Mouse (Mus musculus): ENCODE results near the gene Nek6.
A peak's percentile ranks its signal among the peaks of the same experiment; 100 is the strongest.

Nek6 gene

GRCm38 (mm10) chr2:38539677-38540076, 28.2 kb downstream of the Nek6 start:
- no peak for DNase-seq (ENCODE audit: low spot score)

GRCm38 (mm10) chr2:38540666-38541065, 29.2 kb downstream of the Nek6 start:
- no peak for DNase-seq (ENCODE audit: low spot score)

- DNase-seq (ENCODE audit: low spot score), result no peak
Observed at GRCm38 (mm10) chr2:38541101-38541500, 29.7 kb downstream of the Nek6 start.

GRCm38 (mm10) chr2:38541570-38541969, 30.1 kb downstream of the Nek6 start:
- DNase-seq (ENCODE audit: low spot score), result no peak

- DNase-seq (ENCODE audit: low spot score), result no peak
Observed at GRCm38 (mm10) chr2:38542366-38542765, 30.9 kb downstream of the Nek6 start.

- no peak for DNase-seq (ENCODE audit: low spot score)
Observed at GRCm38 (mm10) chr2:38543158-38543557, 31.7 kb downstream of the Nek6 start.

GRCm38 (mm10) chr2:38544341-38544740, 32.9 kb downstream of the Nek6 start:
- DNase-seq (ENCODE audit: low spot score), result no peak

GRCm38 (mm10) chr2:38544982-38545381, 33.5 kb downstream of the Nek6 start:
- DNase-seq (ENCODE audit: low spot score), result no peak

- no peak for DNase-seq (ENCODE audit: low spot score)
Observed at GRCm38 (mm10) chr2:38545706-38546105, 34.3 kb downstream of the Nek6 start.

- DNase-seq (ENCODE audit: low spot score), result peak; percentile 53
Observed at GRCm38 (mm10) chr2:38546222-38546621, 34.8 kb downstream of the Nek6 start.

GRCm38 (mm10) chr2:38546748-38547147, 35.3 kb downstream of the Nek6 start:
- no peak for DNase-seq (ENCODE audit: low spot score)

GRCm38 (mm10) chr2:38547793-38548517, 36.5 kb downstream of the Nek6 start:
- DNase-seq (ENCODE audit: low spot score), result no peak

- no peak for DNase-seq (ENCODE audit: low spot score)
Observed at GRCm38 (mm10) chr2:38552004-38552443, 40.6 kb downstream of the Nek6 start.

GRCm38 (mm10) chr2:38554226-38554995, 43.0 kb downstream of the Nek6 start:
- DNase-seq (ENCODE audit: low spot score), result no peak

- DNase-seq (ENCODE audit: low spot score), result no peak
Observed at GRCm38 (mm10) chr2:38555659-38556058, 44.2 kb downstream of the Nek6 start.

- no peak for DNase-seq (ENCODE audit: low spot score)
Observed at GRCm38 (mm10) chr2:38556721-38557120, 45.3 kb downstream of the Nek6 start.

- peak; percentile 53 for DNase-seq (ENCODE audit: low spot score)
Observed at GRCm38 (mm10) chr2:38560296-38561227, 49.1 kb downstream of the Nek6 start.

- DNase-seq (ENCODE audit: low spot score), result no peak
Observed at GRCm38 (mm10) chr2:38562596-38562995, 51.2 kb downstream of the Nek6 start.

GRCm38 (mm10) chr2:38571971-38572601, 60.6 kb downstream of the Nek6 start:
- no peak for DNase-seq (ENCODE audit: low spot score)

GRCm38 (mm10) chr2:38574697-38575096, 63.3 kb downstream of the Nek6 start:
- DNase-seq (ENCODE audit: low spot score), result no peak

GRCm38 (mm10) chr2:38578602-38579521, 67.4 kb downstream of the Nek6 start:
- DNase-seq (ENCODE audit: low spot score), result no peak

Data from testis, postnatal 10 days (tissue).